Mouse (Mus musculus) layer of hippocampus, postnatal 25 days (tissue): ENCODE measurements around the gene Phf7. TPM values are rescaled to one million over a fixed set of nuclear protein-coding genes. Genes with fewer than 3 reads are reported as not detected.

Experiments used
- DNase-seq, 2 experiments: peaks; one replicate each; pipeline ENCODE4 v3.0.0; 2022; ENCODE audit warnings: mixed read lengths in 2 of 2, low spot score in 1 of 2; ENCODE audit errors: extremely low spot score in 1 of 2
- total RNA-seq, 2 experiments: library from RNA; stranded (reverse); gene quantifications; 2 replicates each; pipeline ENCODE4 v1.2.3; 2021

Phf7 gene
- total RNA-seq, 2 experiments from 2014 or later: 3.6 to 4.1 TPM

DNA sequence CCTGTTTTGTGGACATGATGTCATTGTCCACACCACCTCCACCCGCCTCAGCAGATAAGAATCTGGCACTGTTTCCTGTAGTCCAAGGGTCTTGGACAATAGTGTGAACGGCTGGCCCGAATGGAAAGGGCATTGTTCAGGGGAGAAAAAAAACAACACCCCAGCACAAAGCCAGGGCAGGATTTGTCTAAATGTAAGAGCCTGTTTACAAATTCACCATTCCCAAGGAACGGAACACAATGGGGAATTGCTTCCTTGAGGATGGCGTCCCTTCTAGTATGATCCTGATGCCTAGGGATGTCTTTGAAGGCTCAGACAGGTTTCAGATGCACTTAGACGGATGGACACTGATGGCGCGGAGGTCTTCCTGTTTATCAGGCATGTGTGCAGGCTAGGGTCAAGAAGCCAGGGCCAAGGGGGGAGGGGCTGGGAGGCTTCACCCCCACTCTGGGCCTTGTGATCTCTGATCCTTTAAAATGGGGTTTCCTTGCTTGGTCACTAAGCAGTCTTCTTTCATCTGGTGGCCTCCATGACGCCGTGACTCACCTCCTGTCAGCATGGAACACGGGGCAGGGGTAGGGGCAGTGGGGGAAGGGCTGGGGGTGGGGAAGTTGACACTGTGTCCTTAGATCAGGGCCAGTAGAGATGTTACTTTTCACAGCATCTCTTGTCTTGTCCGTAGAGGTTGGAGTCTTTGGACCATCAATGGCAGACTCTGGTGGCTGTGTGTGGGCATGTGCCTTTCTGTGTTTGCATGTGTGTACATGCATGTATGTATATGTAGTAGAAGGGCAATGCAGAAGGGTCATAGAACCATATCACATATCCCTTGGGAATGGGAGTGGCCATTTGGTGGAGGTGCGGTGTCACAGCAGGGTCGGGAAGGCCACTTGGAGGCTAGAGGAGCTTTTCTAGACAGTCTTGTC, 17.8 kb downstream of the Phf7 start:
- no peak for DNase-seq

DNA sequence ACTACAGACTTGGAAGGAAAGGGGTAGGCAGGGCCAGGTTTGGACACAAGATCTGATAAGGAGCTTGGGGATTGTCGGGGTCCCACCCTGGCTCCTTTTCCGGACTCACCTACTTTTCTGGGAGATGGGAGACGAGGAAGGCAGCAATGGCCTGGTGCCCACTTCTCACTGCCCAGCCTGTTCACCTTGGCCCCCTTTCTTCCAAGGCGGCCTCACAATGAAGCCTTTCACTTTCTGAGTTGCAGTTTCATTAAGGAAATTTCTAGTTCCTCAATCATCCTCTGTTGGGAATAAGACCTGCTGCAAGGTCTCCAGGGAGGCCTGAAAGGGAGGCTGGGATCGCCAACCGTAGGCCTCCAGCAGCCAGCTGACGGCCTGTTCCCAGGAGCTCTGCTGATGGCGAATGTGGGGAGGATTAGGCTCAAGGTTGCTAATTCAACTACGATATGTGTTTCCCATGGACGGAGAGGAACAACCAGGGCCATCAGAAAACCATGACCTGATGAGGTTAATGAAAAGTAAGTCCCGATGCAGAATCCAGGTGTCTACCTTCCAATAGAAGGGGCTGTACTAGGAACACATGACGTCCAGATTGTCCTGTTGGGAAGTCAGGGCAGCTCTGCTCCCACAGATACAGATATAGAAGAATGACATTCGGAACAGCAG, 18.6 kb downstream of the Phf7 start:
- DNase-seq: no peak

DNA sequence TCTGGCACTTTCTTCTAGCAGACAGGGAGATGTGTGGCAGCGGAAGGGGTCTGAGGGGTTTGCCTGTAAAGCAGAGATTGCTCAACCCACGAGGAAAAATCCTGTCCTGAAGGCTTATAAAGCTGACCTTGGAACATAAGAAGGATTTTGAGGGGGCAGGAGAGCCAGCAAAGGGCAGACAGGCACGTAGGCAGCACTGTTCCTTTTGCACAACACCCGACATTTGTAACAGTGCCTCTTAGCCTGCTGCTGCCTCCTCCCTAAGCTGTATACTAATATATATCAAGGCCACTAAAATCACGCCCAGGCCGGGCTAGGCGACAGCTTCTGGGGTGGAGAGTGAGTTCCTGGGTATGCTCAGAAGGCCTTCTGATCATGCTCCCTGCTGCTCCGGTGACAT, 20.7 kb downstream of the Phf7 start:
- no peak for DNase-seq

DNA sequence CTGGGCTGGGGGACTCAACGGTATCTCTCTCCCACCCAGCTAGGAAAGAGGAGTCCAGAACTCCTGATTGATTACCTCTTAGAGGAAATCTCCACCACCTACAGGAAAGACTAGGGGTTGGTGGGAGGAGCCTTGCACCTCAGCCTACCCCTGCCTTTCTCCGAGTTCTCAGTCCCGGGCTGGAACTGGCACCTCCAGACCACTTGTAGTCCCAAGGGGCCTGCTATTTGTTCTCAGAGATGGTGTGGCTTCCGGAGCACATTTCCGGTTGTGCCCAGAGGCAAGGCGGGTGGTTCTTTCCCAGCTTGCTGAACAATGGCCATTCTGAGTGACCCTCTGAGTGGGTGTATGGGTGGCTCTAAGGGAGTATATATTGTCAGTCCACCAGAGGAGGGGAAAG, 22.9 kb downstream of the Phf7 start:
- no peak for DNase-seq

DNA sequence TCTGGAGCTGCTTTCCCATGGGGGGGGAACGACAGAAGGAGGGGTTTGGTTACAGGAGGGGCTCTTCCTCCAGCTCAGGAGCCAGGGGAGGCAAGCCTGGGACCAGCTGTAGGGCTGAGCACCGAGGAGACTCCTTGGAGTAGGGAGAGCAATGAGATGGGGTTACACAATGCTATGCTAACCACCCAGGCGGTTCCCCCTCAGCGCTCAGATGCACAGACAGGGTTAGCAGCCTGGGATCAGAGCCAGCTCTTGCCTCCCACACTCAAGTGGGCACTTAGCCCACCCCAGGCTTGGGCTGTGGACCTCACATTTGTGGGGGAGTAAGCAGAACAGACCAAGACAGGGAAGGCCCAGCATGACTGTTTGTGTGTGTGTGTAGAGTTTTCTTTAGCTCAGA, 24.1 kb downstream of the Phf7 start:
- no peak for DNase-seq

DNA sequence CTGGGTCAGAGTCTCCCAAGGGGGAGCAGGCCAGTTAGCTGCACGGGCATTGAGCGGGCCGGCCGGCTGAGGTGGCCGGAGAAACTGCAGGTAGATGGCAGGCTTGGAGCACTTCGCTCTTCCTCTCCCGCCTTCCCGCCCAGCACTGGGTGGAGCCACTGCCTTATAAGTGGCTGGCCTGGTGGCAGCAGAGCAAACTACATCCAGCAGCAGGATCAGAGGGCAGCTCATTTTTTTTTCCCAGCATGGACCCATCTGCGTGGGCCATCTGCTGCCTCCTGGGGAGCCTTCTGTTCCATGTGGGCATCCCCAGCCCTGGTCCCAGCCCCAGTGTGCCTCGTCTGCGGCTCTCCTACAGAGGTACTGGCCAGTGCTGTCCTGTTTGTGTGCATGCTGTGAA, 33.5 kb downstream of the Phf7 start, which contains the start of gene Sema3g:
Sema3g (plus strand) TSS at position 195 of the 400 bp plus-strand sequence.
- DNase-seq: no peak

DNA sequence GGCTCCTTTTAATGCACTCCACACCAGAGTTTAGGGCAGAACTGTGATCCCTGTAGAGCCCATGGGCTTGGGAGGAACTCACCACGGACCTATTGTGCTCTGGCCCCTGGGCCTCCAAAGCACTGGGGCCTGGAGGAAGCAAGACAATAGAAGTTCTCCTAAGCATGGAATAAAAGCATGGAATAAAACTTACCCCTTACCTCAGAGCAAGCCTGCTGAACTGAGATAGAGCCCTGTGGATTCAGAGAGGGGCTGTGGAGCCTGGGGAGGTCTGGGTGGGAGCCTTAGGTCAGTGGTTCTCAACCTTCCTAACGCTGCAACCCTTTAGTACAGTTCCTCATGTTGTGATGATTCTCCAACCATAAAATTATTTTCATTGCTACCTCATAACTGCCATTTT, 34.3 kb downstream of the Phf7 start, which contains the start of gene Nisch:
Nisch (minus strand) TSS at position 101 of the 400 bp plus-strand sequence.
- no peak for DNase-seq

DNA sequence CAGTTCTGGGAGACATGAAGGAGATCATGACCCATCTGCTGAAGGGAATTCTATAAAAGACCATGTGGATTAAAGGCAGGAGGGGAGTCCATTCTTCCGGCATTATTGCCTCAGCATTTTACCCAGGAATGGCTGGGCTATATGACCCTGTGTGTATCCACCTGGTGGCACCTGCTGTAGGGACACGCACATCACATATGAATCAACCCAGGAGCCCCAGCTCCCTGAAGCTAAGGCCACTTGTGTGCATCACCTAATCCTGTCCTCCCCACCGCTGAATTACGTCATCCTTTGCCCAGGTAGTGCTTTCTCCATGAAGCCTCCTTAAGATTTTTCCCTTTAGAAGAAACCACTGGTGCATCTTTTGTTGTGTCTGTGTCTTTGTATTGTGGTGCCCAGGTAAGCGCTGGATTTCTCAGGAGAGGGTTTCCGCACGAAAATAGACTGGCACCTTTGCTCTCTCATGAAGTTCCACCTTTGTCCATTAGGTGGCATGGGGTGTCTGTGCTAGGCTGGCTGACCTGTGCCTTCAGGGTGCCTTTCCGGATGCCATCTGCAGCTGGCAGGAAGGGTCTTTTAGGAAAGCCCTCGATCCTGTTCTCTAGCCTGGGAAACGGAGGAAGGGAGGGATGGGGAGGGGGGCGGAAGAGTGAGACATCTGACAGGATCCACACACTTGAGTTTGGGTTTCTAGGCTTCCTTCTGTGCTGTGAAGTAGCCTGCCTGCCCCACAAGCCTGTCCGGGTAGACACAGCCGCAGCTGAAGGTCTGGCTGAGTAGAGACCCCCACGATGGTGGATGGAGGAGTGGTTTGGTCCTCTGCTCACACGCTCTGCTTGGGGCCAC, 35.7 kb downstream of the Phf7 start:
- peak; percentile 31 to 60 for DNase-seq

DNA sequence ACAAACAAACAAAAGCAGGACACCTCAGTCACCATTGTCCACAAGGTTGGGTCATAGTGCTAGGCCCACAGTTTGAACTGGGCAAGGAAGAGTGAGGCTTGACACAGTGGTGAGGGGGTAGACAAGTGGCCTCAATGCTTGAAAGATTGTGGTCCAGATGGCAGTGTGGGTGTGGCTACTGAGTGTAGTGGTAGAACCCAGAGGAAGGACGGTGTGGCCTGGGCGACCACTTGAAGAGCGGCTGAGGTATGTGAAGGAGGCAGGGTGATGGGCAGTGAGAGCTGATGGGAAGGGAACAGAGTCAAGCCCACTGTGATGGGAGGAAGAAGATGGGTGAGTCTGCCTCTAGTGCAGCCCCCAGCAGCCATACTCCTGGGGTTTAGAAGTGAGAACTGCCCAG, 36.4 kb downstream of the Phf7 start:
- no peak for DNase-seq

DNA sequence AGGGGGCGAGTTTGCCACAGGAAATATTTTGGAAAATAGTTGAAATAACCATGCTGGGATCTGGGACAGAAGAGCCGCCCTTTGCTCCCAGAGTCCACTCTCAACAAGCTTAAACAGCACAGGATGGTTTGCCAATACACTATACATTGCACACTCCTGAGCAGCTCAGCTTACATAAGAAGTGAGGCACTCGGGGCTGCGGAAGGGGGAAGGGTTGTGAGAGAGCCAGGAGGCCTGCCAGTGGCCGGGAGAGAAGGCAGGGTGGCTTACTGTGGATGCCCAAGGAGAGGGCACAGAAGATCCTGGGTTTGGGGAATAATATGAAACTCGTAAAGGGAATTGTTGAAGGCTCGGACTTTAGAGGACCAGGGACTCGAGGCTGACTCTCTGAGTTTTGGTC, 37.2 kb downstream of the Phf7 start:
- DNase-seq: no peak

DNA sequence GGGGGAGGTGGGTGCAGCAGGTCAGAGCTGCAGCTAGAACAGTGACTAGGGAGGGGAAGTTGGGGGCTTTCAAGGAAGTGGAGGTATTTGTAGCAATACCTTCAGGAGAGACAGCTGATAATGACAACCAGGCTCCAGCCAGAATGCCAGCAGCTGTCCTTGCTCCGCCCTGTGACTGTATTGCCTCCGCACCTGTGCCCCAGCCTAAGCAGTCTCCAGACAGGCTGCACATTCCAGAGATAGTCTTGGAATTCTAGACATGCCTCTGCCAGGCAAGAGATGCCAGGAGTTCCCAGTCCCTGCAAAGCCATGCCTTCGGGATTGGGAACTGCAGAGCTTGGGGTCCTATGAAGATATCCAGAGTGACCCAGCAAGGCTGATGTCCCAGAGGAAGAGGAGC, 38.6 kb downstream of the Phf7 start:
- DNase-seq: no peak

DNA sequence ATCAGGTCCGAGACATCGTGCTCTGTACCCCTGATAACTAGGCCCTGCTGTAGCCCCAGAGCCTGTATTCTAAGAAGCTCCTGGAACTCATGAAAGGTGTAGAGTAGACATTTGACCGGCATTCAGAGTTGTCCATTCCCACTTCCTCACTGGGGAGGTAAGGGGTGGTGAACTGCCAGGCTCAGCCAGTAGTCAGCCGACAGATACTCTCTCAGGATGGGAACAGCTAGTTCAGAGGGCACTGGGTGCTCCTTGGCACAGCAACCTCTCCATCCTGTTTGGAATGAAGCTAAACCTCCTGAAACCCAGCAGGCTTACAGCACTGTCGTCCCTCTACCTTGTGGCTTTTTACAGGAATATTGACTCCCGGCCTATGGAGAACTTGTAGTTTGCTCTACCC, 39.3 kb downstream of the Phf7 start:
- no peak for DNase-seq

DNA sequence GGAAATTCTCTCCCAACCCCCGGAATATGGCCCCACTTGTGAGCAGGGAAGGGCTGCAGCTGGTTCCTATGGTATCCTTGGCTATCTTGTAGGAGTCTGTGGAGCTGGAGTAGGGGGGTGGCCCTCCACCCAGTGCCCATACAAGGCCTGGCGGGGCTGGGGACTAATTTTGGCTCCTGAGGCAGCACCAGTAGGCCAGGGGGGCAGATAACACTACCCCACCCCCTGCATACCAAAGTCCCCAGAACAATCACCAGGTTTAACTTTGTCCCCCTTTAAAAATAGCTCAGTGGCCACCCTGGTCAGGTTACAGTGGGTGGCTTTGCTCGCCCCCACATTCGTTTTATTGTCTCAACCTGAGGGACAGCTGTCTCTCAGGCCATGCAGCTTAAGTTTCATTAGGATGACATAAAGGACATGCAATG, 42.0 kb downstream of the Phf7 start:
- no peak for DNase-seq

DNA sequence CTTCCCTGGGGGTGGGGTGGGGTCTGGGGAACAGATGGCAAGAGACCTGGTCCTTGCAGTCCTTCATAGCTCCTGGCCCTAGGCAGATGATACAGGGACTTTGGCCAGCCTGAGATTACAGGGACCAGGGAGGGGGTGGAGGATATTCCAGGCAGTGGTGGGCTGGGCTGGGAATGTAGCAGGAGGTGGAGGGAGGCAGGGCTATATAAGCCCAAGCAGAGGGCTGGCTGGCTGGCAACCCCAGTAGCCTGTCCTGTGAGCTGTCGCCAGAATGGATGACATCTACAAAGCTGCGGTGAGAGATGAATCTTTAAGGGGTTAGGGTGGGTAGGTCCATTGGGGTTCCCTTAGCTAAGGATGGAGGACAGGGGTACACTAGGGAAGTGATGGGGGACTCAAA, 43.0 kb downstream of the Phf7 start, which contains the start of gene Tnnc1:
Tnnc1 (plus strand) TSS at position 229 of the 400 bp plus-strand sequence.
- DNase-seq: no peak

DNA sequence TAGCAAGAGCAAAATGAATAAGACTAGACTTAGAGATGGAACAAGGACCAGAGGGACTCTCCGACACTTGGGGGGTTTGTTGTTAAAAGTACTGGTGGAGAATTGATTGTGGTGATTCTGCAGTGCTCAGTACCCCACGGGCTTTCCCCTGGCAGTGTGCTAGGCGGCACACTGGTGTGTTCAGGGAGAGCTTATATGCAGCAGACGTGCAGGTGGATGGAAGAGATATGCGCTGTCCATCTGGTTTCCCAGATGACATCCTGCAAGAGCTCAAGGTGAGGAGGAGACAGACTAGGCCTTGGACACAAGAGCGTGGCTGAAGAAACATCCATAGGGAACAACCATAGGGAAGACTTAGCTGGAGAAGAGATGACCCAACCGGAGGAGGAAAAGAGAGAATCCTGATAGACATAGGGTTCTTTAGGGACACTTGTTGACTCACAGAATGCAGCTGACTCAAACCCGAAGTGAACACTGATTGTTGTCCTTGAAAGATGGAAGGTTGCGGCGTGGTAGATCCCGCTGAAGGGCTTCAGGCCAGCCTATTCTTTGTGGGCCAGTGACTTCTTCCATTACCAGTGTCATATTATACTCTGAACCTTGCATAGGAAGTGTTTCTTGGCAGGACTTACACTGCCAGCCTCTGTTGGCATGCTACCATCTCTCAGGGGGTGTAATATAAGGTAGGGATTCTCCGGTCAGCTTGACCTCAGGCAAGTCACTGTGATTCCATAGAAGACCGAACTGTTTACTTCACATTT, 43.9 kb downstream of the Phf7 start:
- no peak for DNase-seq

DNA sequence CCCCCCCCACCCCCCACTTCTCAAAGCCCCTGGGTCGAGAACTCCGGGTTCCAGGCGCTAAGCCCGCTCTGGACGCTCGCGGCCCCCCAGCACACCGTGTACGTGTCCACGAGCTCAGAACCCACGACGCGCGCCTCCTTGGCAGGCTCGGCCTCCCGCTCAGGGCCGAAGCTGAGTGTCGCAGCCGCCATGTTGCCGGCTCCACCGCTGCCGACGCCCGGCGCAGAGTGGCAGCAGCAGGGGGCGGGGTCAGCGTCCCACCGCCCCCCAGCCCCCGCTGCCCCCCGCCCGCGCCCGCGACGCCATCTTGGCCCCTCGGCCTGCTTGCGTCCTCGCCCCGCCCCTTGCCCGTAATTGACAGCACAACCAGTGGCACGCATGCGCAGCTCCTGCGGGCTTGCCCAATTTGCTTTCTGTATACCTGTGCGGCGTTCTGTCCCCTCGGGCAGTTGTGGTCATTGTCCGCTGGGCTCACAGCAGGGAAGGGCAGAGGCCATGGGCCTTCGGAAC, 44.6 kb downstream of the Phf7 start:
- peak; percentile 89 to 92 for DNase-seq

DNA sequence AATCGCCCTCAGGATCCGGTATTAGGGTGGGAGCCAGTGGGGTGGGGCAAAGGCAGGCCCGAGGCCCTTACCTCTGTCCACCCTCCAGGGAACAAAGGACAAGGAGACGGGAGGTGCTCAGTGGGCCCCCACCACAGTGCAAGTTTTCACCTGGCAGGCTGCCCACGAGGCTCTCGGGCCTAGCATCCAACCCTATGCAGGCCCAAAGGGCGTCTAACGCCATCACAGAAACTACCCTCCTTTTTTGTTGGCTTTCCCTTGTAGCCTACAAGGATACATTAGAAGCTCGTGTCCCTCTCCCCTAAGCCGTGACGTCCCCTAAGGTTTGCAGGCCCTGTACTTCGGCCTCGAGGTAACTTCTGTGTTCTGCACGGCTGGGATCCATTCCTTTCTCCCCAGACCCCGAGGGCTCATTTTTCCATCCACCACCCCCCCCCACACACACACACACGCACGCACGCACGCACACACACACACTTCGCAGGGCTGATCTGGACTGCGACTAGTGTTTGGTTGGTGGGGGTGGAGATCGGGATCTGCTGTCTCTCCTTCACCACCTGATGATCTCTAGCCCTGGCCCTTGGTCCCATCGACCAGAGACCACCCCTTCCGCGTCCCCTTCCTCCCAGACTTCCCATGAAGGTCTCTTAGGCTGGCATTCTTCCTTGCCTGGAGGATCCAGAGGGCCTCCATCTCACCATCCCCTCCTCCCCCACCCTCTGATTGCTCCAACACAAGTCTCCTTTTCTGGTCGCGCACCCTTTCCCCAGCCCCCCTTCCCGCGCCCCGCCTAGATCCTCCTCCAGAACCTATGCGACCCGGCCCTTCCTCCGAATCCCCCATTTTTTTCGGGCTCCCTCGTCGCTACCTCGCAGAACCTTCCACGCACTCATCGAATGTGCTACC, 45.3 kb downstream of the Phf7 start:
- DNase-seq: peak; percentile 43 to 48

DNA sequence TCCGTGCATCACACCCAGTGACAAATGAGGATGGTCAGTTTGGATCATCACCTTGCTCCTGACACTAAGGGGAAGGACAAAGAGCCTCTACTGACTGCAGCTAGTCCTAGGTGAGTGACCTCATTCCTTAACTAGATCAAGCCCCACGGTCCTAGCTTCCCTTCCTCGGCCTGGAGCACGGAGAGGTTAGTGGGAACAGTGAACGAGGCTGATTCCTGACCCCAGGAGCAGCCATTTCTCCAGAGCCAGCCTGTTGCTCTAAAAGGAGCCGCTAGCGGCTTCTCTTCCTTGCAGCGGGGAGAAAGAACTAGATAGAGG, 45.9 kb downstream of the Phf7 start:
- DNase-seq: no peak

DNA sequence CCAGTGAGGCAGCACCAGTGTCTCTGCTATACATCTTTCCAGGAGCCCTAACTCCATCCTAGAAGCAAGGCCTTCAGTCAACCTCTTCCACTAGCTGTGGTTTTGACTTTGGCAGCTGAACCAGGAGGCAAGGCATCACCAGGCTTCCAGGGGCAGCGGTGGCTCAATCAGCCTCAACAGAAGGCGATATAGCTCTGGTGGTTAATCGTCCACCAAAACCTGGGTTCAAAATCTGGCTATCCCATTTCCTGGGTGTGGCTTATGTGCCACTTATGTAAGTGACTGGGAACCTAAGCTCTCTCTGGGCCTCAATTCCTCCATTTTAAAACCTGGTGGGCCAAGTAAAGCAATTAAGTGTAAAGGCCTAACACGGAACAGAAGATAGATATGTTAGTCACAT, 46.3 kb downstream of the Phf7 start:
- no peak for DNase-seq
